Mouse (Mus musculus): Measurements from ENCODE around the gene Olfm2.
A peak's percentile ranks its signal among the peaks of the same experiment; 100 is the strongest.

Olfm2 gene

GRCm38 (mm10) chr9:20745129-20745966, 801 bp downstream of the Olfm2 start:
- DNase-seq (ENCODE audit: low read depth, low spot score): no peak

GRCm38 (mm10) chr9:20743946-20744738, 2.0 kb downstream of the Olfm2 start:
- no peak for DNase-seq (ENCODE audit: low read depth, low spot score)

- DNase-seq (ENCODE audit: low read depth, low spot score): peak; percentile 92
Measured at GRCm38 (mm10) chr9:20740407-20740806, 5.7 kb downstream of the Olfm2 start.

- no peak for DNase-seq (ENCODE audit: low read depth, low spot score)
Measured at GRCm38 (mm10) chr9:20738251-20738999, 7.7 kb downstream of the Olfm2 start.

- no peak for DNase-seq (ENCODE audit: low read depth, low spot score)
Measured at GRCm38 (mm10) chr9:20737227-20737626, 8.9 kb downstream of the Olfm2 start.

GRCm38 (mm10) chr9:20734692-20735091, 11.5 kb downstream of the Olfm2 start:
- DNase-seq (ENCODE audit: low read depth, low spot score): no peak

- DNase-seq (ENCODE audit: low read depth, low spot score): no peak
Measured at GRCm38 (mm10) chr9:20731797-20732196, 14.4 kb downstream of the Olfm2 start.

- DNase-seq (ENCODE audit: low read depth, low spot score): no peak
Measured at GRCm38 (mm10) chr9:20729451-20729850, 16.7 kb downstream of the Olfm2 start.

- DNase-seq (ENCODE audit: low read depth, low spot score): no peak
Measured at GRCm38 (mm10) chr9:20727601-20728113, 18.5 kb downstream of the Olfm2 start.

GRCm38 (mm10) chr9:20726859-20727600, 19.1 kb downstream of the Olfm2 start:
- DNase-seq (ENCODE audit: low read depth, low spot score): no peak

GRCm38 (mm10) chr9:20726134-20726858, 19.9 kb downstream of the Olfm2 start:
- no peak for DNase-seq (ENCODE audit: low read depth, low spot score)

- no peak for DNase-seq (ENCODE audit: low read depth, low spot score)
Measured at GRCm38 (mm10) chr9:20721582-20721981, 24.6 kb downstream of the Olfm2 start.

GRCm38 (mm10) chr9:20715332-20715731, 30.8 kb downstream of the Olfm2 start:
- DNase-seq (ENCODE audit: low read depth, low spot score): no peak

- no peak for DNase-seq (ENCODE audit: low read depth, low spot score)
Measured at GRCm38 (mm10) chr9:20713478-20713987, 32.6 kb downstream of the Olfm2 start.

- DNase-seq (ENCODE audit: low read depth, low spot score): no peak
Measured at GRCm38 (mm10) chr9:20712934-20713477, 33.1 kb downstream of the Olfm2 start.

GRCm38 (mm10) chr9:20710471-20710870, 35.7 kb downstream of the Olfm2 start:
- no peak for DNase-seq (ENCODE audit: low read depth, low spot score)

GRCm38 (mm10) chr9:20705981-20706380, 40.2 kb downstream of the Olfm2 start:
- no peak for DNase-seq (ENCODE audit: low read depth, low spot score)

- DNase-seq (ENCODE audit: low read depth, low spot score): no peak
Measured at GRCm38 (mm10) chr9:20705420-20705819, 40.7 kb downstream of the Olfm2 start.

- no peak for DNase-seq (ENCODE audit: low read depth, low spot score)
Measured at GRCm38 (mm10) chr9:20703832-20704380, 42.2 kb downstream of the Olfm2 start.

GRCm38 (mm10) chr9:20697466-20697865, 48.7 kb downstream of the Olfm2 start:
- DNase-seq (ENCODE audit: low read depth, low spot score): no peak
